Mouse (Mus musculus): ENCODE data around the gene Clybl. TPM values are rescaled to one million over a fixed set of nuclear protein-coding genes. Genes with fewer than 3 reads are reported as not detected.
A peak's percentile ranks its signal among the peaks of the same experiment; 100 is the strongest.

Gene Clybl
- polyA plus RNA-seq, 2 experiments, result 13.3 to 20.4 TPM

GRCm38 (mm10) chr14:122402716-122403258 is 221.3 kb downstream of the Clybl start:
- Histone ChIP-seq H3K4me1 (ENCODE audit: control insufficient read depth, insufficient read depth, low read length) (peaks cover 14% of the 10 kb centered on the region), H3K9me3 (ENCODE audit: control insufficient read depth, low read length) (no peaks in the 10 kb centered on the region), H3K4me3 (replicated peaks; ENCODE audit: low read length) (no peak overlapping the region), H3K4me2 (replicated peaks; ENCODE audit: low read depth, low read length, severe bottlenecking) (no peak overlapping the region), H3K36me3 (ENCODE audit: control insufficient read depth, insufficient read depth, low read length) (no peaks in the 10 kb centered on the region), H3K27ac (replicated peaks; ENCODE audit: low read depth, low read length) (no peak overlapping the region), H3K27me3 (ENCODE audit: control insufficient read depth, insufficient read depth, low read length) (peaks cover 46% of the 10 kb centered on the region), H3K9ac (ENCODE audit: low read depth, low read length, severe bottlenecking) (no peak overlapping the region)
- DNase-seq (ENCODE audit: low spot score) (no peak), ATAC-seq (ENCODE audit: low FRiP score, low read depth) (no peak)
- 51% methylated on average over 12 of the region's 12 CpGs for WGBS
- no peak for TF ChIP-seq POLR2A (IDR thresholded peaks at IDR 0.05; ENCODE audit: borderline replicate concordance, extremely low read depth, insufficient read depth, insufficient read length)

- Histone ChIP-seq H3K27me3 (ENCODE audit: control insufficient read depth, insufficient read depth, low read length) (peaks cover 51% of the 10 kb centered on the region), H3K4me2 (replicated peaks; ENCODE audit: low read depth, low read length, severe bottlenecking) (no peak overlapping the region), H3K4me3 (replicated peaks; ENCODE audit: low read length) (no peak overlapping the region), H3K9ac (ENCODE audit: low read depth, low read length, severe bottlenecking) (no peak overlapping the region), H3K4me1 (ENCODE audit: control insufficient read depth, insufficient read depth, low read length) (peaks cover 14% of the 10 kb centered on the region), H3K27ac (replicated peaks; ENCODE audit: low read depth, low read length) (no peak overlapping the region), H3K9me3 (ENCODE audit: control insufficient read depth, low read length) (no peaks in the 10 kb centered on the region), H3K36me3 (ENCODE audit: control insufficient read depth, insufficient read depth, low read length) (no peaks in the 10 kb centered on the region)
- DNase-seq (ENCODE audit: low spot score), result no peak
- TF ChIP-seq POLR2A (IDR thresholded peaks at IDR 0.05; ENCODE audit: borderline replicate concordance, extremely low read depth, insufficient read depth, insufficient read length), result no peak
- 72% methylated on average over 3 of the region's 3 CpGs for WGBS
- ATAC-seq (ENCODE audit: low FRiP score, low read depth), result no peak
Measured at GRCm38 (mm10) chr14:122403422-122403940, 222.0 kb downstream of the Clybl start.

GRCm38 (mm10) chr14:122404596-122405154 is 223.2 kb downstream of the Clybl start:
- Histone ChIP-seq H3K9ac (ENCODE audit: low read depth, low read length, severe bottlenecking) (no peak overlapping the region), H3K27me3 (ENCODE audit: control insufficient read depth, insufficient read depth, low read length) (peaks cover 53% of the 10 kb centered on the region), H3K4me3 (replicated peaks; ENCODE audit: low read length) (no peak overlapping the region), H3K27ac (replicated peaks; ENCODE audit: low read depth, low read length) (no peak overlapping the region), H3K4me2 (replicated peaks; ENCODE audit: low read depth, low read length, severe bottlenecking) (no peak overlapping the region), H3K4me1 (ENCODE audit: control insufficient read depth, insufficient read depth, low read length) (peaks cover 14% of the 10 kb centered on the region), H3K9me3 (ENCODE audit: control insufficient read depth, low read length) (no peaks in the 10 kb centered on the region), H3K36me3 (ENCODE audit: control insufficient read depth, insufficient read depth, low read length) (no peaks in the 10 kb centered on the region)
- WGBS, result 76% methylated on average over 7 of the region's 7 CpGs
- TF ChIP-seq POLR2A (IDR thresholded peaks at IDR 0.05; ENCODE audit: borderline replicate concordance, extremely low read depth, insufficient read depth, insufficient read length), result no peak
- ATAC-seq (ENCODE audit: low FRiP score, low read depth), result no peak
- no peak for DNase-seq (ENCODE audit: low spot score)

GRCm38 (mm10) chr14:122405236-122405635 is 223.7 kb downstream of the Clybl start:
- H3K9ac ChIP-seq (ENCODE audit: low read depth, low read length, severe bottlenecking), result no peak overlapping the region
- H3K9me3 ChIP-seq (ENCODE audit: control insufficient read depth, low read length), result no peaks in the 10 kb centered on the region
- DNase-seq (ENCODE audit: low spot score) (no peak), ATAC-seq (ENCODE audit: low FRiP score, low read depth) (no peak)
- H3K36me3 ChIP-seq (ENCODE audit: control insufficient read depth, insufficient read depth, low read length), result no peaks in the 10 kb centered on the region
- H3K4me3 ChIP-seq (replicated peaks; ENCODE audit: low read length), result no peak overlapping the region
- WGBS, result 42% methylated on average over 12 of the region's 12 CpGs
- no peak overlapping the region for H3K27ac ChIP-seq (replicated peaks; ENCODE audit: low read depth, low read length)
- TF ChIP-seq POLR2A (IDR thresholded peaks at IDR 0.05; ENCODE audit: borderline replicate concordance, extremely low read depth, insufficient read depth, insufficient read length), result no peak
- peaks cover 14% of the 10 kb centered on the region for H3K4me1 ChIP-seq (ENCODE audit: control insufficient read depth, insufficient read depth, low read length)
- peaks cover 58% of the 10 kb centered on the region for H3K27me3 ChIP-seq (ENCODE audit: control insufficient read depth, insufficient read depth, low read length)
- no peak overlapping the region for H3K4me2 ChIP-seq (replicated peaks; ENCODE audit: low read depth, low read length, severe bottlenecking)

GRCm38 (mm10) chr14:122405897-122406540 is 224.5 kb downstream of the Clybl start:
- Histone ChIP-seq H3K36me3 (ENCODE audit: control insufficient read depth, insufficient read depth, low read length) (no peaks in the 10 kb centered on the region), H3K9me3 (ENCODE audit: control insufficient read depth, low read length) (no peaks in the 10 kb centered on the region), H3K9ac (ENCODE audit: low read depth, low read length, severe bottlenecking) (peak overlapping the region; percentile 47)

More at GRCm38 (mm10) chr14:122405897-122406540, 224.5 kb downstream of the Clybl start:
- Histone ChIP-seq H3K4me2 (replicated peaks; ENCODE audit: low read depth, low read length, severe bottlenecking) (peak overlapping the region; percentile 82), H3K27me3 (ENCODE audit: control insufficient read depth, insufficient read depth, low read length) (peaks cover 58% of the 10 kb centered on the region), H3K27ac (replicated peaks; ENCODE audit: low read depth, low read length) (no peak overlapping the region), H3K4me1 (ENCODE audit: control insufficient read depth, insufficient read depth, low read length) (peaks cover 14% of the 10 kb centered on the region), H3K4me3 (replicated peaks; ENCODE audit: low read length) (peak overlapping the region; percentile 35)
- 3% methylated on average over 18 of the region's 18 CpGs for WGBS
- ATAC-seq (ENCODE audit: low FRiP score, low read depth), result no peak
- no peak for TF ChIP-seq POLR2A (IDR thresholded peaks at IDR 0.05; ENCODE audit: borderline replicate concordance, extremely low read depth, insufficient read depth, insufficient read length)
- no peak for DNase-seq (ENCODE audit: low spot score)

All from limb, embryonic 14.5 days (tissue).